Comparison of ENCODE assay signal across 18 mouse cellular contexts in genomic region chr3:109371576-109371975, GRCm38 (mm10).
"Had no signal": no experiment of that assay in that cellular context is flagged by ENCODE, and none has a peak within 500 bp of the region (broad histone marks: within the 10 kb centered on the region; RNA-seq: fewer than 3 reads in every experiment).

No protein-coding gene starts in this region.

- H3K4me1 ChIP-seq: liver, embryonic 15.5 days had no signal

- H3K36me3 ChIP-seq: limb, embryonic 10.5 days; limb, embryonic 13.5 days; liver, embryonic 12.5 days; liver, embryonic 15.5 days; lung, embryonic 15.5 days; midbrain, embryonic 12.5 days had no signal

- H3K27me3 ChIP-seq: limb, embryonic 13.5 days; liver, embryonic 12.5 days; liver, embryonic 15.5 days; lung, embryonic 15.5 days; midbrain, embryonic 12.5 days had no signal

- H3K27ac ChIP-seq: limb, embryonic 10.5 days; limb, embryonic 13.5 days; liver, embryonic 12.5 days; liver, embryonic 15.5 days; lung, embryonic 15.5 days; midbrain, embryonic 12.5 days had no signal

- H3K9me3 ChIP-seq: limb, embryonic 10.5 days; limb, embryonic 13.5 days; liver, embryonic 12.5 days; liver, embryonic 15.5 days; lung, embryonic 15.5 days; midbrain, embryonic 12.5 days had no signal

- H3K9ac ChIP-seq: limb, embryonic 13.5 days; liver, embryonic 12.5 days; liver, embryonic 15.5 days; lung, embryonic 15.5 days; midbrain, embryonic 12.5 days had no signal

- H3K4me2 ChIP-seq: limb, embryonic 13.5 days; liver, embryonic 12.5 days; liver, embryonic 15.5 days; lung, embryonic 15.5 days; midbrain, embryonic 12.5 days had no signal

- H3K4me3 ChIP-seq: limb, embryonic 10.5 days; limb, embryonic 13.5 days; liver, embryonic 12.5 days; liver, embryonic 15.5 days; lung, embryonic 15.5 days; midbrain, embryonic 12.5 days; myocyte had no signal

- ATAC-seq: liver, embryonic 12.5 days; midbrain, embryonic 16.5 days had no signal

- DNase-seq: kidney, adult 18-20 months; kidney, adult 9 months; kidney, postnatal 14 days; kidney, postnatal 4 days; liver; lung, adult 18-20 months; lung, postnatal 10 days; lung, postnatal 36 days; thymus, adult 18-20 months; thymus, postnatal 14 days had no signal
